Mouse (Mus musculus) embryonic facial prominence, embryonic 14.5 days (tissue): ENCODE data around the gene Psmb8. TPM values are rescaled to one million over a fixed set of nuclear protein-coding genes. Genes with fewer than 3 reads are reported as not detected.

ENCODE experiments used
- ATAC-seq: fragments of 200-750 bp; cut with Nextera tagmentation; 2 replicates; pipeline ENCODE4 v1.8.0; 2017; ENCODE audit warnings: low read depth, moderate number of reproducible peaks, moderate TSS enrichment
- DNase-seq: peaks from one replicate; pipeline ENCODE4 v3.0.0-alpha.2; 2015; ENCODE audit warnings: low spot score
- H3K27ac ChIP-seq: fragments of 300-500 bp; sonication (generic); replicated peaks from 2 replicates; pipeline ENCODE4 v1.5.1; 2014; ENCODE audit warnings: low read depth, mild to moderate bottlenecking, low read length, moderate library complexity
- H3K27me3 ChIP-seq: fragments of 300-500 bp; sonication (generic); replicated peaks from 2 replicates; pipeline ENCODE4 v1.6.1; 2014; ENCODE audit warnings: low read length; ENCODE audit not compliant: control insufficient read depth, insufficient read depth
- H3K36me3 ChIP-seq: fragments of 300-500 bp; sonication (generic); 2 replicates; pipeline ENCODE4 v1.6.1; 2014; ENCODE audit warnings: low read length, mixed read lengths; ENCODE audit not compliant: control insufficient read depth, insufficient read depth
- H3K4me1 ChIP-seq: fragments of 300-500 bp; sonication (generic); 2 replicates; pipeline ENCODE4 v1.6.1; 2014; ENCODE audit warnings: antibody characterized with exemption, low read length; ENCODE audit not compliant: control insufficient read depth, insufficient read depth
- H3K4me2 ChIP-seq: fragments of 300-500 bp; sonication (generic); 2 replicates; pipeline ENCODE4 v1.6.1; 2014; ENCODE audit warnings: low read depth, mild to moderate bottlenecking, low read length, moderate library complexity, mixed read lengths
- H3K4me3 ChIP-seq: fragments of 300-500 bp; sonication (generic); 2 replicates; pipeline ENCODE4 v1.5.1; 2014; ENCODE audit warnings: low read depth, mild to moderate bottlenecking, low read length
- H3K9ac ChIP-seq: fragments of 300-500 bp; sonication (generic); 2 replicates; pipeline ENCODE4 v1.6.1; 2014; ENCODE audit warnings: low read depth, mild to moderate bottlenecking, low read length, moderate library complexity, mixed read lengths
- H3K9me3 ChIP-seq: fragments of 300-500 bp; sonication (generic); 2 replicates; pipeline ENCODE4 v1.6.1; 2016; ENCODE audit warnings: low read length; ENCODE audit not compliant: control insufficient read depth
- WGBS: fragments of 180-500 bp; shearing (Covaris S2); extraction: QIAGEN DNeasy Blood & Tissue Kit; methylation state at CpG from one replicate; pipeline ENCODE4 v1.1.7; 2014; 5-methylcytosine and 5-hydroxymethylcytosine counted together
- polyA plus RNA-seq: library from polyadenylated mRNA; unstranded; fragments of >200 nt; fragmentation: Nextera tagmentation; extraction: Ambion mirVana; gene quantifications from 2 replicates; pipeline ENCODE4 v1.2.1, GENCODE M21; 2014

Gene Psmb8
- polyA plus RNA-seq, 1 experiment from 2014 or later = 12.1 TPM

- 7% methylated on average over 11 of the region's 11 CpGs for WGBS
- ATAC-seq (no peak), DNase-seq (no peak)
- H3K36me3 ChIP-seq = no peaks in the 10 kb centered on the region
- H3K4me3 ChIP-seq = peak overlapping the region; percentile 43
- H3K9me3 ChIP-seq = no peaks in the 10 kb centered on the region
- H3K4me1 ChIP-seq = peaks cover 8% of the 10 kb centered on the region
- H3K9ac ChIP-seq = peak overlapping the region; percentile 52
- no peak overlapping the region for H3K27ac ChIP-seq
- peak overlapping the region; percentile 57 for H3K4me2 ChIP-seq
- H3K27me3 ChIP-seq = peaks cover 63% of the 10 kb centered on the region
Measured at GRCm38 (mm10) chr17:34198521-34198912, 996 bp downstream of the Psmb8 start.

- Histone ChIP-seq H3K4me2 (no peak overlapping the region), H3K36me3 (no peaks in the 10 kb centered on the region), H3K4me3 (no peak overlapping the region), H3K9me3 (no peaks in the 10 kb centered on the region), H3K27ac (no peak overlapping the region), H3K9ac (no peak overlapping the region), H3K27me3 (peaks cover 60% of the 10 kb centered on the region), H3K4me1 (peaks cover 8% of the 10 kb centered on the region)
- DNase-seq (no peak), ATAC-seq (no peak)
- 62% methylated on average over 12 of the region's 12 CpGs for WGBS
Measured at GRCm38 (mm10) chr17:34199050-34199619, 1.6 kb downstream of the Psmb8 start.

- H3K4me2 ChIP-seq = no peak overlapping the region
- no peaks in the 10 kb centered on the region for H3K36me3 ChIP-seq
- H3K27me3 ChIP-seq = peaks cover 62% of the 10 kb centered on the region
- H3K4me3 ChIP-seq = no peak overlapping the region
- peaks cover 8% of the 10 kb centered on the region for H3K4me1 ChIP-seq
- WGBS = 85% methylated on average over 10 of the region's 10 CpGs
- no peak for DNase-seq
- H3K27ac ChIP-seq = no peak overlapping the region
- H3K9ac ChIP-seq = no peak overlapping the region
- no peaks in the 10 kb centered on the region for H3K9me3 ChIP-seq
- no peak for ATAC-seq
Measured at GRCm38 (mm10) chr17:34200047-34200446, 2.5 kb downstream of the Psmb8 start.

- Histone ChIP-seq H3K4me3 (no peak overlapping the region), H3K27ac (no peak overlapping the region), H3K9ac (no peak overlapping the region), H3K27me3 (peaks cover 63% of the 10 kb centered on the region), H3K4me2 (no peak overlapping the region), H3K9me3 (no peaks in the 10 kb centered on the region), H3K4me1 (peaks cover 8% of the 10 kb centered on the region), H3K36me3 (no peaks in the 10 kb centered on the region)
- no peak for ATAC-seq
- 88% methylated on average over 16 of the region's 16 CpGs for WGBS
- no peak for DNase-seq
Measured at GRCm38 (mm10) chr17:34200772-34201505, 3.4 kb downstream of the Psmb8 start.

GRCm38 (mm10) chr17:34201506-34202055 is 4.1 kb downstream of the Psmb8 start:
- ATAC-seq (no peak), DNase-seq (no peak)
- 65% methylated on average over 7 of the region's 7 CpGs for WGBS
- Histone ChIP-seq H3K27me3 (peaks cover 63% of the 10 kb centered on the region), H3K36me3 (no peaks in the 10 kb centered on the region), H3K9me3 (no peaks in the 10 kb centered on the region), H3K4me3 (no peak overlapping the region), H3K27ac (no peak overlapping the region), H3K9ac (no peak overlapping the region), H3K4me2 (no peak overlapping the region), H3K4me1 (peaks cover 8% of the 10 kb centered on the region)

- DNase-seq (no peak), ATAC-seq (no peak)
- Histone ChIP-seq H3K27ac (no peak overlapping the region), H3K4me3 (no peak overlapping the region), H3K4me2 (no peak overlapping the region), H3K9me3 (no peaks in the 10 kb centered on the region), H3K4me1 (peaks cover 6% of the 10 kb centered on the region), H3K9ac (no peak overlapping the region), H3K27me3 (peaks cover 51% of the 10 kb centered on the region), H3K36me3 (no peaks in the 10 kb centered on the region)
- 76% methylated on average over 4 of the region's 4 CpGs for WGBS
Measured at GRCm38 (mm10) chr17:34202760-34203442, 5.4 kb downstream of the Psmb8 start.

GRCm38 (mm10) chr17:34203444-34203843 is 5.9 kb downstream of the Psmb8 start, which contains the start of gene Tap2:
Gene Tap2 (plus strand): TSS chr17:34203527.
- peak within 1 kb of the TSS; percentile 70 for H3K4me3 ChIP-seq
- ATAC-seq (no peak), DNase-seq (no peak)
- H3K27ac ChIP-seq = no peak within 1 kb of the TSS
- peak within 1 kb of the TSS; percentile 89 for H3K4me2 ChIP-seq
- 0 out of 2 replicates have a peak, but pooled peaks cover under 1% of the 10 kb centered on the region for H3K4me1 ChIP-seq
- no peaks in the 10 kb centered on the region for H3K9me3 ChIP-seq
- H3K9ac ChIP-seq = peak within 1 kb of the TSS; percentile 73
- no peaks in the 10 kb centered on the region for H3K36me3 ChIP-seq
- 72% methylated on average over 3 of the region's 5 CpGs for WGBS
- H3K27me3 ChIP-seq = peaks cover 45% of the 10 kb centered on the region

GRCm38 (mm10) chr17:34204303-34205010 is 6.9 kb downstream of the Psmb8 start:
- under 1% methylated on average over 42 of the region's 44 CpGs for WGBS
- Histone ChIP-seq H3K36me3 (no peaks in the 10 kb centered on the region), H3K27ac (no peak overlapping the region), H3K4me3 (peak overlapping the region; percentile 70), H3K4me2 (peak overlapping the region; percentile 89), H3K4me1 (no peaks in the 10 kb centered on the region), H3K9me3 (no peaks in the 10 kb centered on the region), H3K27me3 (peaks cover 39% of the 10 kb centered on the region), H3K9ac (peak overlapping the region; percentile 73)
- ATAC-seq (peak; percentile 74), DNase-seq (peak; percentile 77)
